Mouse (Mus musculus) thymus, postnatal 0 days (tissue): ENCODE measurements around the gene Pbx2. TPM values are rescaled to one million over a fixed set of nuclear protein-coding genes. Genes with fewer than 3 reads are reported as not detected.
"Not testable (repeated sequence)": the region's sequence is repeated elsewhere in the genome, so short reads cannot be mapped to it uniquely, and the experiment has no call there.

Experiments
- DNase-seq: peaks from one replicate; pipeline ENCODE4 v3.0.0-alpha.2; 2015; ENCODE audit warnings: low spot score
- polyA plus RNA-seq: library from polyadenylated mRNA; unstranded; fragments of >200 nt; fragmentation: Nextera tagmentation; extraction: Ambion mirVana; gene quantifications from 2 replicates; pipeline ENCODE4 v1.2.1, GENCODE M21; 2015

The Pbx2 gene
- 10.4 and 13.3 TPM in 2 replicates for polyA plus RNA-seq

- DNase-seq = peak; percentile 15
Observed at GRCm38 (mm10) chr17:34591029-34591993, at the start of gene Pbx2. Pbx2 (plus strand) TSS chr17:34591266.

GRCm38 (mm10) chr17:34543567-34543966 is 47.5 kb upstream of the Pbx2 start:
- DNase-seq = not testable (repeated sequence)

- DNase-seq = no peak
Observed at GRCm38 (mm10) chr17:34546797-34547196, 44.3 kb upstream of the Pbx2 start.

- no peak for DNase-seq
Observed at GRCm38 (mm10) chr17:34547601-34548000, 43.5 kb upstream of the Pbx2 start.

- no peak for DNase-seq
Observed at GRCm38 (mm10) chr17:34549156-34549555, 41.9 kb upstream of the Pbx2 start.

GRCm38 (mm10) chr17:34549843-34550242 is 41.2 kb upstream of the Pbx2 start:
- DNase-seq = no peak

GRCm38 (mm10) chr17:34555483-34555882 is 35.6 kb upstream of the Pbx2 start:
- peak; percentile 72 for DNase-seq

GRCm38 (mm10) chr17:34556406-34556805 is 34.7 kb upstream of the Pbx2 start:
- no peak for DNase-seq

GRCm38 (mm10) chr17:34557411-34557810 is 33.7 kb upstream of the Pbx2 start:
- DNase-seq = no peak

GRCm38 (mm10) chr17:34559116-34559515 is 31.9 kb upstream of the Pbx2 start:
- no peak for DNase-seq

- DNase-seq = peak; percentile 34
Observed at GRCm38 (mm10) chr17:34559895-34560294, 31.2 kb upstream of the Pbx2 start.

GRCm38 (mm10) chr17:34560438-34560837 is 30.6 kb upstream of the Pbx2 start:
- DNase-seq = no peak

- peak; percentile 17 for DNase-seq
Observed at GRCm38 (mm10) chr17:34561200-34561599, 29.9 kb upstream of the Pbx2 start.

- DNase-seq = no peak
Observed at GRCm38 (mm10) chr17:34562595-34562994, 28.5 kb upstream of the Pbx2 start.

GRCm38 (mm10) chr17:34563354-34563753 is 27.7 kb upstream of the Pbx2 start:
- no peak for DNase-seq

- DNase-seq = no peak
Observed at GRCm38 (mm10) chr17:34564003-34564421, 27.1 kb upstream of the Pbx2 start, which contains the start of gene Notch4. Notch4 (plus strand) TSS chr17:34564268.

- DNase-seq = no peak
Observed at GRCm38 (mm10) chr17:34564796-34565195, 26.3 kb upstream of the Pbx2 start.

GRCm38 (mm10) chr17:34567311-34567710 is 23.8 kb upstream of the Pbx2 start:
- no peak for DNase-seq

GRCm38 (mm10) chr17:34568421-34568820 is 22.6 kb upstream of the Pbx2 start:
- DNase-seq = no peak

- DNase-seq = no peak
Observed at GRCm38 (mm10) chr17:34569919-34570318, 21.1 kb upstream of the Pbx2 start.

GRCm38 (mm10) chr17:34571875-34572274 is 19.2 kb upstream of the Pbx2 start:
- no peak for DNase-seq

- DNase-seq = no peak
Observed at GRCm38 (mm10) chr17:34572361-34572760, 18.7 kb upstream of the Pbx2 start.

GRCm38 (mm10) chr17:34576577-34576976 is 14.5 kb upstream of the Pbx2 start:
- no peak for DNase-seq
